ENCODE assay signal across 30 mouse cellular contexts in the genomic region with DNA sequence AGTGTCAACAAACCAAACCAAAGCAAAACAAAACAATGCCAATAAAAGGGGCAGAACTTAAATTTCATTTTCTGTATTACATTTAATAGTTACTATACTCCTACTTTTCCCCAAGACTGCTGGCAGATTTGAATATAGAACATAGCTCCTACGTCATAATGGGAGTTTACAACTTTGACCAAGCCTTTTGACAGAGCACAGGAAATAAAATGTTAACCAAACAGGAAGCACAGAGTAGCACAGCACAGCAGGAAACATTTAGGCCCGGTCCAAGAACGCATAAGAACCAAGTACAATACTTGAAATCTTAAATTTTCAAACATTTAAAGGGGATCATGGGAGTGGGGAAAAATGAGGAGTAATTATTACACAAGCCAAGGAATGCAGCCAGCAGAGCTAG. TPM values are rescaled to one million over a fixed set of nuclear protein-coding genes. Genes with fewer than 3 reads are reported as not detected.
DNase-seq lines count a peak whose midpoint lies in the region; ATAC-seq and TF ChIP-seq lines count a peak whose summit lies in the region.
"Had no signal": no experiment of that assay in that cellular context is flagged by ENCODE, and none has a peak within 500 bp of the region (broad histone marks: within the 10 kb centered on the region; RNA-seq: fewer than 3 reads in every experiment).

No protein-coding gene starts in this region.

- ATAC-seq in kidney, postnatal 0 days (replicated peaks; ENCODE audit: low FRiP score, low read depth), result no peak
- ATAC-seq in kidney, embryonic 14.5 days (ENCODE audit: low FRiP score, low TSS enrichment), result no peak
- ATAC-seq in inflammation-experienced regulatory T-cells, adult 6 months, result peak; percentile 91
- ATAC-seq: forebrain, embryonic 15.5 days; midbrain, embryonic 13.5 days had no signal

- no peaks in the 10 kb centered on the region for H3K36me3 ChIP-seq in kidney, postnatal 0 days (ENCODE audit: insufficient read depth, low read length)
- H3K36me3 ChIP-seq in kidney, embryonic 14.5 days (ENCODE audit: control insufficient read depth, insufficient read depth, low read length), result no peaks in the 10 kb centered on the region
- no peaks in the 10 kb centered on the region for H3K36me3 ChIP-seq in limb, embryonic 10.5 days
- H3K36me3 ChIP-seq: embryonic facial prominence, embryonic 13.5 days; forebrain, embryonic 10.5 days; forebrain, embryonic 15.5 days; limb, embryonic 12.5 days; liver, embryonic 15.5 days; lung, embryonic 15.5 days; midbrain, embryonic 13.5 days; neural tube, embryonic 12.5 days had no signal

- no peak overlapping the region for H3K9ac ChIP-seq in kidney, postnatal 0 days (ENCODE audit: low read depth, low read length)
- H3K9ac ChIP-seq in kidney, embryonic 14.5 days (ENCODE audit: low read depth, low read length), result no peak overlapping the region
- H3K9ac ChIP-seq: embryonic facial prominence, embryonic 13.5 days; forebrain, embryonic 15.5 days; hindbrain, embryonic 14.5 days; limb, embryonic 12.5 days; liver, embryonic 15.5 days; lung, embryonic 15.5 days; midbrain, embryonic 13.5 days; neural tube, embryonic 12.5 days had no signal

- 60% methylated on average over 3 of the region's 3 CpGs for WGBS in kidney, postnatal 0 days
- WGBS in kidney, embryonic 14.5 days, result 78% methylated on average over 3 of the region's 3 CpGs
- whole genome bisulfite sequencing in limb, embryonic 10.5 days, result 84% methylated on average over 3 of the region's 3 CpGs

- no peaks in the 10 kb centered on the region for H3K9me3 ChIP-seq in kidney, postnatal 0 days (replicated peaks; ENCODE audit: low read length)
- no peaks in the 10 kb centered on the region for H3K9me3 ChIP-seq in kidney, embryonic 14.5 days (ENCODE audit: control insufficient read depth, low read length)
- H3K9me3 ChIP-seq in limb, embryonic 10.5 days (replicated peaks), result no peaks in the 10 kb centered on the region
- H3K9me3 ChIP-seq: embryonic facial prominence, embryonic 13.5 days; forebrain, embryonic 10.5 days; forebrain, embryonic 15.5 days; limb, embryonic 12.5 days; liver, embryonic 15.5 days; lung, embryonic 15.5 days; midbrain, embryonic 13.5 days; neural tube, embryonic 12.5 days had no signal

- H3K27ac ChIP-seq in kidney, postnatal 0 days, result no peak overlapping the region
- H3K27ac ChIP-seq in kidney, embryonic 14.5 days (ENCODE audit: low read depth, low read length), result no peak overlapping the region
- H3K27ac ChIP-seq in limb, embryonic 10.5 days, result no peak overlapping the region
- H3K27ac ChIP-seq: embryonic facial prominence, embryonic 13.5 days; forebrain, embryonic 10.5 days; forebrain, embryonic 15.5 days; hindbrain, embryonic 14.5 days; limb, embryonic 12.5 days; liver, embryonic 15.5 days; lung, embryonic 15.5 days; midbrain, embryonic 13.5 days; neural tube, embryonic 12.5 days had no signal

- no peak overlapping the region for H3K4me3 ChIP-seq in kidney, postnatal 0 days (replicated peaks; ENCODE audit: low read depth, low read length)
- no peak overlapping the region for H3K4me3 ChIP-seq in kidney, embryonic 14.5 days (ENCODE audit: low read length)
- no peak overlapping the region for H3K4me3 ChIP-seq in limb, embryonic 10.5 days
- H3K4me3 ChIP-seq: embryonic facial prominence, embryonic 13.5 days; forebrain, embryonic 10.5 days; forebrain, embryonic 15.5 days; limb, embryonic 12.5 days; liver, embryonic 15.5 days; lung, embryonic 15.5 days; midbrain, embryonic 13.5 days; neural tube, embryonic 12.5 days had no signal

- DNase-seq in kidney, postnatal 0 days (ENCODE audit: low spot score), result peak; percentile 12
- peak; percentile 35 for DNase-seq in 416B (ENCODE audit: low read depth)
- peak; percentile 28 for DNase-seq in T-cell, adult 2 months (ENCODE audit: low spot score)
- DNase-seq in spleen, postnatal 4 days (ENCODE audit: low spot score in 2 of 2), result no peak
- no peak for DNase-seq in retina, embryonic 14.5 days (ENCODE audit: low spot score)
- no peak for DNase-seq in limb, embryonic 10.5 days (ENCODE audit: low spot score)
- DNase-seq: adrenal gland, postnatal 25 days; cerebellum, adult 11-12 months; cerebellum, adult 9-11 months; gastrocnemius, postnatal 25 days; heart, adult 18-20 months; heart, postnatal 36 days; kidney, adult 18-20 months; layer of hippocampus, adult 9-11 months; right cerebral cortex, postnatal 14 days; thymus, adult 18-20 months; thymus, postnatal 25 days had no signal

- H3K4me1 ChIP-seq in kidney, postnatal 0 days (replicated peaks; ENCODE audit: insufficient read depth, low read length), result no peaks in the 10 kb centered on the region
- H3K4me1 ChIP-seq in kidney, embryonic 14.5 days (ENCODE audit: control insufficient read depth, insufficient read depth, low read length), result no peaks in the 10 kb centered on the region
- H3K4me1 ChIP-seq in limb, embryonic 10.5 days, result no peaks in the 10 kb centered on the region
- H3K4me1 ChIP-seq: embryonic facial prominence, embryonic 13.5 days; forebrain, embryonic 10.5 days; forebrain, embryonic 15.5 days; limb, embryonic 12.5 days; liver, embryonic 15.5 days; lung, embryonic 15.5 days; midbrain, embryonic 13.5 days; neural tube, embryonic 12.5 days had no signal

- TF ChIP-seq CTCF in kidney, postnatal 0 days (IDR thresholded peaks at IDR 0.05; ENCODE audit: low read depth), result no peak

- no peak overlapping the region for H3K4me2 ChIP-seq in kidney, postnatal 0 days (ENCODE audit: low read length)
- no peak overlapping the region for H3K4me2 ChIP-seq in kidney, embryonic 14.5 days (replicated peaks; ENCODE audit: low read depth, low read length)
- H3K4me2 ChIP-seq: embryonic facial prominence, embryonic 13.5 days; forebrain, embryonic 15.5 days; heart, embryonic 11.5 days; hindbrain, embryonic 14.5 days; limb, embryonic 12.5 days; liver, embryonic 15.5 days; lung, embryonic 15.5 days; midbrain, embryonic 13.5 days; neural tube, embryonic 12.5 days had no signal

- H3K27me3 ChIP-seq in kidney, postnatal 0 days (ENCODE audit: insufficient read depth, low read length), result no peaks in the 10 kb centered on the region
- no peaks in the 10 kb centered on the region for H3K27me3 ChIP-seq in kidney, embryonic 14.5 days (ENCODE audit: control insufficient read depth, insufficient read depth, low read length)
- H3K27me3 ChIP-seq in limb, embryonic 10.5 days (ENCODE audit: low read depth, poor library complexity, severe bottlenecking), result no peaks in the 10 kb centered on the region
- H3K27me3 ChIP-seq: CH12.LX; embryonic facial prominence, embryonic 13.5 days; forebrain, embryonic 15.5 days; limb, embryonic 12.5 days; liver, embryonic 15.5 days; lung, embryonic 15.5 days; midbrain, embryonic 13.5 days; neural tube, embryonic 12.5 days had no signal

RNA-seq across cellular contexts. Expression of a gene that starts 11.3 kb away (rescaled TPM):
- 0.54 TPM in 2 replicates for polyA plus RNA-seq in kidney, postnatal 0 days (2015; fragmentation: Nextera tagmentation; extraction: Ambion mirVana)
- polyA plus RNA-seq in kidney, embryonic 14.5 days (2014; fragmentation: Nextera tagmentation; extraction: Ambion mirVana), result 0.90 and 1.1 TPM in 2 replicates
- 10 to 100 TPM; 19.6 to 33.6 (median 22.1) TPM for polyA plus RNA-seq in inflammation-experienced regulatory T-cells, adult 6 months (2017; shearing (Covaris generic))
- 0.94 and 0.96 TPM in 2 replicates for polyA plus RNA-seq in limb, embryonic 10.5 days (2016; fragmentation: Nextera tagmentation; extraction: Ambion mirVana)

Comparison
In these comparisons a context has a peak if more than half of its experiments do, and no peak if none do; other contexts are left out.
1. DNase-seq: peak in kidney, postnatal 0 days (single experiment), 416B (single experiment) and T-cell, adult 2 months (single experiment); none in spleen, postnatal 4 days (0 of 2), retina, embryonic 14.5 days (single experiment) and limb, embryonic 10.5 days (single experiment).